Mouse (Mus musculus) ES-E14 (cell line): Measurements from ENCODE around the gene 1190005I06Rik. TPM values are rescaled to one million over a fixed set of nuclear protein-coding genes. Genes with fewer than 3 reads are reported as not detected.

Experiments used
- DNase-seq: peaks from one replicate; pipeline ENCODE4 v3.0.0-alpha.2; 2013; ENCODE audit warnings: low read depth, low spot score
- H3K27ac ChIP-seq: 2 replicates; pipeline ENCODE4 v1.5.1; 2012; ENCODE audit warnings: low read depth, mild to moderate bottlenecking, low read length, moderate library complexity, mixed read lengths; ENCODE audit not compliant: poor library complexity, insufficient read depth, severe bottlenecking
- H3K36me3 ChIP-seq: 2 replicates; pipeline ENCODE4 v1.6.1; 2012; ENCODE audit warnings: mild to moderate bottlenecking, low read length, moderate library complexity, mixed read lengths; ENCODE audit not compliant: control insufficient read depth, poor library complexity, insufficient read depth, severe bottlenecking
- H3K4me1 ChIP-seq, 2 experiments: fragments of 150-350 bp in 1 of 2; sonication (generic) in 1 of 2; 2 replicates each; pipeline ENCODE4 v1.6.1; 2012; ENCODE audit warnings: low read length in 2 of 2, mild to moderate bottlenecking in 1 of 2, mixed read lengths in 1 of 2; ENCODE audit not compliant: control insufficient read depth in 2 of 2, insufficient read depth in 2 of 2, poor library complexity in 1 of 2
- H3K4me3 ChIP-seq, 2 experiments: fragments of 150-350 bp in 1 of 2; sonication (generic) in 1 of 2; 2 replicates each; pipeline ENCODE4 v1.5.1; 2012; ENCODE audit warnings: low read length in 2 of 2, low read depth in 1 of 2, mild to moderate bottlenecking in 1 of 2, mixed read lengths in 1 of 2; ENCODE audit not compliant: insufficient read depth in 1 of 2, poor library complexity in 1 of 2, severe bottlenecking in 1 of 2
- H3K9ac ChIP-seq: 2 replicates; pipeline ENCODE4 v1.6.1; 2012; ENCODE audit warnings: low read depth, mild to moderate bottlenecking, low read length, mixed read lengths; ENCODE audit not compliant: poor library complexity, insufficient read depth, severe bottlenecking
- H3K9me3 ChIP-seq: fragments of 150-350 bp; sonication (generic); 2 replicates; pipeline ENCODE4 v1.6.1; 2012; ENCODE audit warnings: low read depth, mild to moderate bottlenecking, low read length; ENCODE audit not compliant: control insufficient read depth, insufficient read depth
- CHD2 ChIP-seq: IDR thresholded peaks from 2 replicates; pipeline ENCODE4 v1.6.1; 2014; ENCODE audit warnings: mild to moderate bottlenecking, low read depth, low read length, inconsistent platforms
- HCFC1 ChIP-seq: IDR thresholded peaks from 2 replicates; pipeline ENCODE4 v1.6.1; 2012; ENCODE audit warnings: low read length, inconsistent platforms, borderline replicate concordance; ENCODE audit not compliant: insufficient read depth
- MAFK ChIP-seq: IDR thresholded peaks from 2 replicates; pipeline ENCODE4 v1.6.1; 2014; ENCODE audit warnings: mild to moderate bottlenecking, low read depth, low read length, inconsistent platforms; ENCODE audit not compliant: insufficient read depth
- ZC3H11A ChIP-seq: IDR thresholded peaks from 2 replicates; pipeline ENCODE4 v1.6.1; 2012; ENCODE audit warnings: low read depth, mild to moderate bottlenecking, inconsistent platforms, low read length, borderline replicate concordance
- ZNF384 ChIP-seq: IDR thresholded peaks from 2 replicates; pipeline ENCODE4 v1.6.1; 2012; ENCODE audit warnings: low read depth, low read length, inconsistent platforms
- in situ Hi-C, 2 experiments: fragments of 600-800 bp; cut with MboI; formaldehyde crosslinking; loops; one replicate each; pipeline ENCODE4 v1.15.1; 2025; ENCODE audit warnings: low sequenced_read_pairs in 2 of 2, inconsistent platforms in 1 of 2; ENCODE audit not compliant: unreplicated experiment in 2 of 2
- total RNA-seq: library from RNA; depleted of rRNA; stranded (reverse); fragments of 300-350 nt; gene quantifications from 2 replicates; pipeline ENCODE4 v1.2.3, GENCODE M21; 2012

1190005I06Rik gene
- total RNA-seq, 1 experiment = 21.8 TPM

GRCm38 (mm10) chr8:120591587-120592292 is 55.7 kb downstream of the 1190005I06Rik start:
- in situ Hi-C loops = no loop called here
- no peak overlapping the region for H3K27ac ChIP-seq
- H3K9ac ChIP-seq = no peak overlapping the region
- H3K9me3 ChIP-seq = no peaks in the 10 kb centered on the region
- DNase-seq = no peak
- H3K4me1 ChIP-seq = 0 out of 4 replicates have a peak, but pooled peaks cover 0 to 3% of the 10 kb centered on the region in 2 experiments
- TF ChIP-seq HCFC1 = no peak
- TF ChIP-seq ZNF384 = no peak
- TF ChIP-seq ZC3H11A = no peak
- TF ChIP-seq MAFK = no peak
- no peak for TF ChIP-seq CHD2
- no peaks in the 10 kb centered on the region; the same call in 1 of the 2 replicates for H3K36me3 ChIP-seq
- H3K4me3 ChIP-seq = no peak overlapping the region

DNA sequence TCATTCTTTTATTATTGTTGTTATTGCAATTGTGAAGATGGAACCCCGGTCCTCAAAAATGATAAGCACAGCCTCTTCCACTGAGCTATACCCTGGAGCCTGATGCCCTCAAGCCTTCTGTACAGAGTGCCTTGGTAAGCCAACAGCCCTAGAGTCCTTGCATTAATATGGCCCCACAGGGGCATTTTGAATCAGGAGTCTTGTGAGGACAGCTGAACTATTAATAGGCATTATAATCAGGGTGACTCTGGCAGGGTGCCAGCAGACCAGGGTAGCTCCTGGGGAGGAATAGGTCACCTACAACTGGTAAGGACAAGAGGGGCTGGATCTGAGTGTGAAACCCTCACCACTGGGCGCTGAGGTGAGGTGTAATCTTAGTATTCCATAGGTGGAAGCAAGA is 57.5 kb downstream of the 1190005I06Rik start:
- Histone ChIP-seq H3K9ac (no peak overlapping the region; the same call in 1 of the 2 replicates), H3K4me3 (peak overlapping the region; percentile 48 to 71; a peak in 3 of 4 replicates), H3K27ac (no peak overlapping the region), H3K9me3 (no peaks in the 10 kb centered on the region), H3K36me3 (peaks cover 9% of the 10 kb centered on the region), H3K4me1 (0 out of 4 replicates have a peak, but pooled peaks cover 0 to 3% of the 10 kb centered on the region in 2 experiments)
- no peak for DNase-seq
- TF ChIP-seq ZNF384 (no peak), HCFC1 (no peak), CHD2 (no peak), ZC3H11A (no peak), MAFK (no peak)
- in situ Hi-C loops = no loop called here

GRCm38 (mm10) chr8:120588908-120589771 is 58.3 kb downstream of the 1190005I06Rik start, which contains the start of gene Gins2:
Gene Gins2, minus strand, starts transcription at chr8:120589304.
- in situ Hi-C loops = no loop called here
- peak within 1 kb of the TSS; percentile 48; the same call in 1 of the 2 replicates for H3K27ac ChIP-seq
- peak within 1 kb of the TSS; percentile 92 for H3K9ac ChIP-seq
- H3K4me3 ChIP-seq = peak within 1 kb of the TSS; percentile 91 to 92
- peaks cover 17% of the 10 kb centered on the region for H3K36me3 ChIP-seq
- H3K4me1 ChIP-seq = 0 out of 4 replicates have a peak, but pooled peaks cover 0 to 3% of the 10 kb centered on the region in 2 experiments
- H3K9me3 ChIP-seq = no peaks in the 10 kb centered on the region
- DNase-seq = peak; percentile 99
- TF ChIP-seq ZC3H11A (no peak), HCFC1 (peak; percentile 67; the same call in 1 of the 2 replicates), ZNF384 (no peak), CHD2 (peak; percentile 56; the same call in 1 of the 2 replicates), MAFK (no peak)

DNA sequence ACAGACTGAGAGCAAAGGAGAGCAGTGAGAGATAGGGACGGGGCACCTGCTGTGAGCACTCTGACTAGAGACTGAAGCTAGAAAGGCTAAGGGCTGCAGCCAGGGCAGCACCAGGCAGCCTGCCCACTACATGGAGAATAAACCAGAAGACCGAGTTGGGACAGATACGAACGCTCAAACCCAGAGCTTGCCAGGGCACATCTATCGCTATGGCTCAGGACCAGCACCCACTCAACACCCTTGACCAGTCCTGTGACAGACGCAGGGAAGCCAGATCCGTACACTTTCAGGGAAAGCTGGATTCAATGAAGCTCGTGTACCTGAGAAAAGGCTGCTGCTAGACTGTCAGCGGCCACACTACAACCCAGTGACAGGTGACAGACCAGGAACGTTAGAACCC is 61.9 kb downstream of the 1190005I06Rik start:
- H3K27ac ChIP-seq = no peak overlapping the region
- no peaks in the 10 kb centered on the region for H3K9me3 ChIP-seq
- H3K36me3 ChIP-seq = peaks cover 35% of the 10 kb centered on the region

More for the DNA sequence above, 61.9 kb downstream of the 1190005I06Rik start:
- TF ChIP-seq HCFC1 = no peak
- TF ChIP-seq ZC3H11A = no peak
- no peak for TF ChIP-seq ZNF384
- TF ChIP-seq CHD2 = no peak
- TF ChIP-seq MAFK = no peak
- no peak for DNase-seq
- Histone ChIP-seq H3K4me1 (peaks cover 0 to 4% of the 10 kb centered on the region in 2 experiments; a peak in 1 of 4 replicates), H3K9ac (no peak overlapping the region), H3K4me3 (no peak overlapping the region)
- in situ Hi-C loops = no loop called here
